Mouse (Mus musculus): ENCODE data around the gene Ctnnd2.

Ctnnd2 gene

DNA sequence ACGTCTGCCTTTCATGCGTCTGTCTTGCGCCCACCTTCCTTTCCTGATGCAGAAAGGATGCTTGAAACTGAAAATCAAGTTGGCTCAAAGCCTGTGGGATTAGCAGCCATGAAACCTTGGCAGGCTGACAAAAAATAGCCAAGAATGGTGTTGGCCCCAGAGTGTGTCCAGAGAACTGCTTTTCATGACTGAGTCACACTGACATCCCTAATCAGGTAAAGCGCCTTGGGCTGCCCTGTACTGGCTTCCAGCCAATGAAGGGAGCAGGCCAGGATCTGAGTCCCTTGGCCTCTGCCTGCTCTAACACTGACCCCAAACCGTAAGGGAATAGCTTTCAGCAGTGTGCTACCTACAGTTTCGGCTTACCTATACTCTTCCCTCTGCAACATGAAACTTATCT, 713.0 kb downstream of the Ctnnd2 start:
- no peak for DNase-seq (ENCODE audit: low spot score)

DNA sequence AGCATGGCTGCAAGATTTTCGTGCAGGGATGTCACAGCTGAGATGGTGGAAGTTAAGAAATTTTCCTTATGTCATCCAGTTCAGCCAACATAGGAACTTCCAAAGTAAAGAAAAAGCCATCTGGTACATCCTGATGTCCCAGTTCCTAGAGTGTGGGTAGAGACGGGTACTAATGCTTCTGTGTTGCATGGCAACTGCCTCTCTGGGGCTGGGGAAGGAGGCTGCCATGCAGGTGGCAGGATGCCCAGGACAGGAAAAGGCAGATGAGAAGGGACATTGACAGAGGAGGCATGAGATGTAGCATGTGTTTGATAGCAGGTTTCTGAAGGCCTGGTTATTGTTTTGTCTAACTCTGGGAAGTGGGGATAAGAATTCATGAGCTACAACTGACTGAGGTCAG, 715.2 kb downstream of the Ctnnd2 start:
- no peak for DNase-seq (ENCODE audit: low spot score)

- no peak for DNase-seq (ENCODE audit: low spot score)
These were observed 719.6 kb downstream of the Ctnnd2 start for GRCm38 (mm10) chr15:30891986-30892385.

- no peak for DNase-seq (ENCODE audit: low spot score)
These were observed 722.7 kb downstream of the Ctnnd2 start for GRCm38 (mm10) chr15:30895063-30895462.

GRCm38 (mm10) chr15:30897342-30897741, 724.9 kb downstream of the Ctnnd2 start:
- no peak for DNase-seq (ENCODE audit: low spot score)

- DNase-seq (ENCODE audit: low spot score), result no peak
These were observed 735.6 kb downstream of the Ctnnd2 start for GRCm38 (mm10) chr15:30908027-30908426.

GRCm38 (mm10) chr15:30913360-30913759, 741.0 kb downstream of the Ctnnd2 start:
- DNase-seq (ENCODE audit: low spot score), result no peak

DNA sequence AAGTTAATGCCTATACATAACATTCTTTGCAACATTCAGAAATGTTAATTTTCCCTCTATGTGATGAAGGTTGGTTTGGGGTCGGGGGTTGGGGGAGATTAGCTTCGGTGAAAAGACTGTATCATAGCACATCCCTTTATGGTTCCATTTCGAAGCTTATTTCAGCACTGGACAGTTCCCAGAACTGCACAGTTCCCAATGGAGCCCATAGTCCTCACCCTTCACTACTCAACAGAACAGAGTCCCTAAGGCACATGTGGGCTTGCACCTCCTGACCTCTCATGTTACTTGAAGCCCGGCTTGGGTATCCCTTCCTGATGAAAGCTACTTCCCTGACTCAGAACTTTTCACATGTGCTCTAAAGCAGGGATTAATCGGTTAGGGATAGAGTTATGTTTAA, 753.4 kb downstream of the Ctnnd2 start:
- DNase-seq (ENCODE audit: low spot score), result no peak

DNA sequence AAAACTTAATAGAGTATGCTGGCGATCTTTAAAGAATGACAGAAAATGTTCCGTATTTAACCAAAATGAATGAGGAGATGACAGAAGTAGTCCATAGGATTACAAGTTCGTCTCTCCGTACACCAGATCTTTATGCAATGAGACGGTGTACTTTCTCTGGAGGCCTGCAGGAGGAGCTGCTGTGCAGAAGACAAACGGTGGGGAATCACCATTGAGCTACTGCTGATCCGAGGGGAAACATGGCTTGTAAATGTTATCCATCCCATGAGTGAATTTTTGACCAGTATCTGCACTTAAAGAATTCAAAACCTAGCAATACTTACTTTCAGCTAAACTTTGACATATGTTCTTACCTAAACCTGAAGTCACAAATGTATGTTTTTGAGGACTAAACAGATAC, 755.2 kb downstream of the Ctnnd2 start:
- DNase-seq (ENCODE audit: low spot score), result no peak

DNA sequence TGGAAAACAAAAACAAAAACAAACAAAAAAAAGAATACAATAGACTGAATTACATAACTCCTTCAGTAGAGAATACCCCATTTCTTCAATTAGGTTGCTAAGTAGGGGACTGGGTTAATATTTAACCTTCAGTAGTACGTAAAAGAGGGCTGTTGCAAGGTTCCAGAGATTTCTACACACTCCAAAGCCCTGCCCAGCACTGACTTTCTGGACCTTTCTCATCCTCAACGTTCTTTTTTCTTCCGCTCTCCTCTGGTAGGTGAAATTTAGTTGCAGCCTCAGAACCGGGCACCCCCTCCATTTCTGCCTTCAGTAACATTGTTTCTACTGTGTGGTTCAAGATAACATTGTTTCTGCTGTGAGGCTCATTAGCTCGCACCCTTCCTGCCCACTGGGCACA, 759.5 kb downstream of the Ctnnd2 start:
- DNase-seq (ENCODE audit: low spot score), result no peak

DNA sequence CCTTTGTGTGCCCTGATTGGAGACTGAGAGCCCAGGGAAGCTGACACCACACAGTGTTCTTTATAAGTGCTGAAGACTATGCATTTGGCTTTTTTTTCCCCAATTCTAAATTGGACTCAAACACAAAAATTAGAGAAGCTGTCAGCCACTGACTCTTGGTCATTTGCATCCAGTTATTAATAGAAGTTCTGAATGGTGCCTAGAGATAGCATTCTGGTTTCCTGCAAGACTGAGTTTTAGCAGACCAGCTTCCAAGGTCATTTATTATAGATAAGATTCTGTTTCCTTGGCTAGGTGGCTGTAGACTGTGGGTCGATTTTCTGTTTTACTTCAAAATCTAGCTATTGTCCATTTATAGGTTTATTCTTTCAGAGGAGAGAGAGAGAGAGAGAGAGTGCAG, 773.5 kb downstream of the Ctnnd2 start:
- no peak for DNase-seq (ENCODE audit: low spot score)

GRCm38 (mm10) chr15:30958513-30958912, 786.1 kb downstream of the Ctnnd2 start:
- no peak for DNase-seq (ENCODE audit: low spot score)

DNA sequence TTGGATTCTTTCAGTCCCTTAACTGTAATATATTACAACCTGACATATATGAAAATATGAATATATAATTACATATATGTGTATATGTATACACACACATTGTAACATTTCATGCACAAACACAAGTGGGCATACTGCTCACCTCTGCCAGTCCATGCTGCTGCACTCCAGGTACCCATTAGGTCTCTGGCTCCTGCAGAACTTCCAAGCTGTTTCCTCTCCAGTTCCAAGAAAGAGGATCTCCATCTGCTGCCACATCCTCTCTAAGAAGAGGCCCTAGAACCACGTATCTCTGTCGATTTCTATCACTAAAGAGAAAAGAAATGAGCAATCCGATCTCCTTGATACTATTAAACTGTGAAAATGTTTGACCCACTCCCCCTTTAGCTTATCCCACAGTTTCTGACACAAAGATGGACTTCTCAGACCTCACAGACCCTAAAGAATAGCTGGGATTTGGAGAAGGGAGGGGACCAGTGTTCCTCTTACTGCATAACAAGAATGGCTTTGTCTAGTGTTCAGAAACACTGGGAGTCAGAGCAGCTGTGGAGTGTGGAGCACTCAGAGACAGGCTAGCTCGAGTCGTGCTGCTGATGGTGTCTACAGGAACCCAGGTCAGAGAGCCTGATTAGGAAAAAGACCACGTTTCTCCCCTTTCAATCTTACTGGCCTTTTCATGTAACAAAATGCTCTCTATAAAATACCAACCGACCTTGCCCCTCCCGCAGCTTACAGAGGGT, 790.2 kb downstream of the Ctnnd2 start:
- no peak for DNase-seq (ENCODE audit: low spot score)

DNA sequence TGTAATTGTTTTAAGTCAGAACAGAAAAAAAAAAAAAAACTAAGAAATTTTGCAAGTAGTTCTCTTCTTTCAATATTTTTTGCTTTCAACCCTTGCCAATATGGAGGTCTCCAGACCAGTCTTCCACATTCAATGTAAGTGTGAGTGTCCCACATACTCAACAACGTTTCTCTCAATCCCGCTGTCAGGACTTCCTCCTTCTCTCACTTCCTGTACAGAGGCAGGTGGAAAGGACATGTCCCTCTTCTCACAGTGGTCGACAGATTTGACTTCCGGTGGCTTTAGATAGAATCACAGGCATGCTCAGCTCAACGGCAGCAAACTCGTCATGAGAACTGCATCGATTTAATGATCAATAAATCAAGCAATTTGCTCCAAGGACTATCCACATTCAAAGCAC, 791.7 kb downstream of the Ctnnd2 start:
- no peak for DNase-seq (ENCODE audit: low spot score)

GRCm38 (mm10) chr15:30964865-30965679, 792.7 kb downstream of the Ctnnd2 start:
- DNase-seq (ENCODE audit: low spot score), result no peak

- no peak for DNase-seq (ENCODE audit: low spot score)
These were observed 794.4 kb downstream of the Ctnnd2 start for GRCm38 (mm10) chr15:30966826-30967225.

DNA sequence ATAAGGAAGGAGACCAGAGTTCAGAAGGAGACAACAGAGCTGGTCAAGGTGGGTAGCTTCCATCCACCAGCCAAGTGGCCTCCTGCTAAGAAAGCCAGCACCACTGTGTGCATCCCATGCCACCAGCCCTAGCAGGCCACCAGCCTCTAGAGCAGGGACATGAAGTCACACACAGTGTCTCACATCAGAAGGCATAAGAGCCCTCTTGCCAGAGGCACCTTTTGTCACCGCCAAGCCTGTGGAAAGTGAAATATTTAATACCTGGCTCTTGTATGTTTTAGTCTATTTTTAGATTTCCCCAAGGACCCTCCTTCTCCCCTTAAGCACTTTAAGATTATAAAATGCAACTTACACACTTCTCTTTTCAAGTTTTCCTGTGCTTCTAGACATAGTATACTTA, 802.0 kb downstream of the Ctnnd2 start:
- DNase-seq (ENCODE audit: low spot score), result no peak

- DNase-seq (ENCODE audit: low spot score), result no peak
These were observed 802.8 kb downstream of the Ctnnd2 start for GRCm38 (mm10) chr15:30974991-30975775.

DNA sequence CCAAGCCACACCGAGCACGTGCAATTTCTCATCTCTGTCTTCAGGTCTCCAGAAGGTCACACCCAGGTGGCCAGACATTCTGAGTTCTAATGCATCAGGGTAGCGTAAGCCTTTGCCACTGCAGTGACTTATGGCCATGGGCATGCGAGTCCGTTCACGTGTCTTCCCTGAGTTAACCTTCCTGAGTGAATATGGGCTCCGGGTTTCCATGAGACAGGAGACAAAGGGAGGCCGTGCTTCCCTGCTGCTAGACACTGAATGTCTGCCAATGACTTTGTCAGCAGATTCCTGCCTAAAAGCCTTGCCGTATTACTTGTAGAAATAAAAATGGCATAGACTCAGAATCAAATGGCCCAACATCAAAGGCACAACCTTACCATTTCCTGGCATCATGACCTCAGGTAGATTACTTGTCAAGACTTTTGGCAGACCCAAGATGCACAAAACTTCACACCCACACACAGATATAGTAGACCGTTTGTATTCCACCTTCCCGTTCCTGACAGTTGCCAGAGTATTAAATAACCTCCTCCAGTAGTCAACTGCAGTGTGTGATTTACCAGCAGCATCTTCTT, 804.9 kb downstream of the Ctnnd2 start:
- DNase-seq (ENCODE audit: low spot score), result no peak

GRCm38 (mm10) chr15:30986890-30987289, 814.5 kb downstream of the Ctnnd2 start:
- no peak for DNase-seq (ENCODE audit: low spot score)

DNA sequence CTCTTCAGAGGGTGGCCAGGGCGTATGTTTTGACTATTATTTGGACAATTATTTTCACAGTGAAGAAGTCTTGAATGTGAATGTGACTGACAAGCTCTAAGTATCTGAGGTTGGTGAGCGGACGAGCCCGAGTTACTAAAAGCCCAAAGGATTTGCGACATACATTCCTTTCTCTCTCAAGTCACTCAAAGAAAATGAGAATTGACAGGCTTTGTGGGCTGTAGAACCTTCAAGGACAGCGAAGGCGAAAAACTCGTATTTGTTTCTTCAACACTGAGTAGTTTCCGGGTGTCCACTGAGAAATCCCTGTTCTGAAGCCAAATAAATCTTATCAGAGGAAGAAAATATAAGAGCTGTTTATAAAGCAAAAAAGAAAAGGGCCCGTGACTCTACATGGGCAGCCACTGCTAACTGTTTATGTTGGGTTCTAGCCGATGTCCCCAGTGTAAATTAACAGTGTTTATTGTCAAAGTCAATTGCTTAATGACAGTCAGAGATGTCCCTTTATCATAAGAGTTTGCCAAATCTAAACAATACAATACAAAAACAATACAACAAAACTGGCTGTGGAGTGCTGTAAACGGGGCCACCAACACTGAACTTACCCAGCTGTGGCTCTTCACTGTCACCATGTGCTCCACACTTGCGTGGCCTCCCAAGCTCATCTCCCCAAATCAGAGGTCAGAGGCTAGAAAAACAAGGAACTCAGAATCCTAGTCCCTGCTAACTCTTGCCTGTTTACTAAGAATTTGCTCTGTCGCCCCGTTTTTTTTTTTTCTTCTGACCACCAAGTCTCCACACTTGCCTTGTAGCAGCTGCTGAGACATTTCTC, 818.2 kb downstream of the Ctnnd2 start:
- no peak for DNase-seq (ENCODE audit: low spot score)
